Mouse (Mus musculus) olfactory bulb, adult 2 months (tissue): ENCODE data around the gene Ager.

ENCODE experiments used
- CTCF ChIP-seq: fragments of 200-500 bp; IDR thresholded peaks from 2 replicates; pipeline ENCODE4 v1.5.1; 2012; ENCODE audit warnings: low read depth, mild to moderate bottlenecking, low read length, moderate library complexity; ENCODE audit not compliant: insufficient read depth
- POLR2A ChIP-seq: fragments of 200-500 bp; IDR thresholded peaks from 2 replicates; pipeline ENCODE4 v1.6.1; 2012; ENCODE audit warnings: mild to moderate bottlenecking, low read depth, low read length, moderate library complexity; ENCODE audit not compliant: insufficient read depth

- TF ChIP-seq POLR2A (no peak), CTCF (no peak)
Measured at GRCm38 (mm10) chr17:34630761-34631301, 33.2 kb downstream of the Ager start.
